Mouse (Mus musculus): ENCODE results near the gene Arid3c. TPM values are rescaled to one million over a fixed set of nuclear protein-coding genes. Genes with fewer than 3 reads are reported as not detected.

The Arid3c gene
- polyA plus RNA-seq, 1 experiment from 2014 or later = not detected

DNA sequence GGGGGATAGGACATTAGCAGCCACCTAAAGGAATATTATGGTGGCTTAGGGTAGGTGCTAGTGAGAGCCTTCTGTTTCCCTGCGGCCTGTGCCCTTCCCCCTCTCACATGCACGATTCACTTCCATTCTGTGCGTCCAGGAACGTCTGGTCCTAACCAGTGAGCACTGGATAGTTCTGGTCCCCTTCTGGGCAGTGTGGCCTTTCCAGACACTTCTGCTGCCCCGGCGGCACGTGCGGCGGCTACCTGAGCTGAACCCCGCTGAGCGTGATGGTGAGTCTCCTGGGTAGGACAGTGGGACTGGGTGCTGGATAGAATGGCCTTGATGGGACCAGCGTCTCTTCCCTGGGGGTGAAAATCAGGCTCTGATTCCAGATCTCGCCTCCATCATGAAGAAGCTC lies 26.4 kb upstream of the Arid3c start:
- DNase-seq (ENCODE audit: low spot score) (no peak), ATAC-seq (replicated peaks; ENCODE audit: low FRiP score, low TSS enrichment, low read depth) (no peak)
- WGBS = 92% methylated on average over 13 of the region's 13 CpGs
- Histone ChIP-seq H3K27ac (ENCODE audit: low read depth) (no peak overlapping the region), H3K9ac (ENCODE audit: low read length) (no peak overlapping the region), H3K9me3 (ENCODE audit: control insufficient read depth, low read length) (no peaks in the 10 kb centered on the region), H3K4me3 (ENCODE audit: low read depth, low read length) (no peak overlapping the region), H3K27me3 (replicated peaks; ENCODE audit: control insufficient read depth, insufficient read depth, low read length) (no peaks in the 10 kb centered on the region), H3K36me3 (ENCODE audit: control insufficient read depth, insufficient read depth, low read length) (peaks cover 10% of the 10 kb centered on the region; the same call in 1 of the 2 replicates), H3K4me2 (ENCODE audit: low read length) (no peak overlapping the region), H3K4me1 (replicated peaks; ENCODE audit: control insufficient read depth, insufficient read depth, low read length) (peaks cover 36% of the 10 kb centered on the region)

DNA sequence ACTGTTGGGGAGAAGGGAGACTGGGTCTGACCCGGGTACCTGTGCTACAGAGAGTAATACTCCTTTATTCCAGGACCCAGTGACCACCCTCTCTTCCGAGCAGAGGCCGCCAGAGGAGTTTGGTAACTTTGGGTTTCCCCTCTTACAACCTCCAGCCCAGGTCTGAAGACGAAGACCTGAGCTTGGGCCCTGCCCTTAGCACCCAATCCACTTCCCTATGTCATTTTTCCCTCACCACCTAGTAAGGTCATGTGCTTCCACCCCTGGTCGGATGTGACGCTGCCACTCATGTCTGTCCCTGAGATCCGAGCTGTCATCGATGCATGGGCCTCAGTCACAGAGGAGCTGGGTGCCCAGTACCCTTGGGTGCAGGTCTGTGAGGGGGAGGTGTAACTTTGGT lies 25.5 kb upstream of the Arid3c start:
- Histone ChIP-seq H3K36me3 (ENCODE audit: control insufficient read depth, insufficient read depth, low read length) (peaks cover 10% of the 10 kb centered on the region; the same call in 1 of the 2 replicates), H3K27me3 (replicated peaks; ENCODE audit: control insufficient read depth, insufficient read depth, low read length) (no peaks in the 10 kb centered on the region), H3K4me3 (ENCODE audit: low read depth, low read length) (peak overlapping the region; percentile 79), H3K27ac (ENCODE audit: low read depth) (no peak overlapping the region), H3K4me1 (replicated peaks; ENCODE audit: control insufficient read depth, insufficient read depth, low read length) (peaks cover 27% of the 10 kb centered on the region), H3K9ac (ENCODE audit: low read length) (peak overlapping the region; percentile 71), H3K9me3 (ENCODE audit: control insufficient read depth, low read length) (no peaks in the 10 kb centered on the region), H3K4me2 (ENCODE audit: low read length) (peak overlapping the region; percentile 77)
- ATAC-seq (replicated peaks; ENCODE audit: low FRiP score, low TSS enrichment, low read depth) (no peak), DNase-seq (ENCODE audit: low spot score) (no peak)
- WGBS = 77% methylated on average over 8 of the region's 8 CpGs

DNA sequence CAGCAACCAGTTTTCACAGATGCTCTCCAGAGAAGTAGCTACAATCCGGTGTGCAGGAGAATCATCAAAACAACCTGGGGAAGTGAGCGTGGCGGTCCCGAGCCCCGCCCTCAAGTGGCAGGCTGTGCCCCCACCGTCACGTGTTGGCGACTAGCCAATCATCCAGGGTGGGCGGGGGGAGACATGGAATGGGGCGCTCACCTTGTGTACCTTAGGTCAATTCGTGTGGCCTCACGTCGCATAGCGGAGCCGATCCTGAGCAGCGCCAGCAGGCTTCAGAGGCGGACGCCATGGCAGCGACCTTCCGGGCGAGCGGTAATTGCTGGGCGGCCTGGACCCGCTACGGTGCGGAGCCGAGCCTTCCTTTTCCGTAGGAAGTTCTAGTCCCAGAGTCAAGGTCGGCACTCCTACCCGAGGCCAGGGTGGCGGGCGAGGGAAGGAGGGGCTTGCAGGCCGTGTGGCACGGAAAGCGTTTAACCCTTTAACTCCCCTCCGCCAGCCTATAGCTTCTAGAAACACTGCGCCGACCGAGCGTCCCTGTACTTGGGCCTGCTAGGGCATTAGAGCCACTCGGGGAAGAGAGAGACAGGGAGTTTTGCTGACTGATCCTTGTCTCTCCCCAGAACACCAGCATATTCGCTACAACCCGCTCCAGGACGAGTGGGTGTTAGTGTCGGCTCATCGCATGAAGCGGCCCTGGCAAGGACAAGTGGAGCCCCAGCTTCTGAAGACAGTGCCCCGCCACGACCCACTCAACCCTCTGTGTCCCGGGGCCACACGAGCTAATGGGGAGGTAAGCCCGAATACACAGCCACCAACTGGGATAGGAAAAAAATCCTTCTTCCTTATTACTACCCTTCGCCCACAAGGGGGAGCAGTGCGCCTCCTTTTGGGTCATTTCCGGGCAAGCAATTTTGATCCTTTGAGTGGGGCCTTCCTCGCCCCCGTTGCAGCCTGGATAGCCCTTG lies 24.7 kb upstream of the Arid3c start, which contains the start of gene Sigmar1:
Sigmar1 (minus strand) TSS at position 820 of the 968 bp plus-strand sequence.
- H3K4me1 ChIP-seq (replicated peaks; ENCODE audit: control insufficient read depth, insufficient read depth, low read length) = peaks cover 19% of the 10 kb centered on the region
- H3K36me3 ChIP-seq (ENCODE audit: control insufficient read depth, insufficient read depth, low read length) = peaks cover 10% of the 10 kb centered on the region; the same call in 1 of the 2 replicates
- peak within 1 kb of the TSS; percentile 71 for H3K9ac ChIP-seq (ENCODE audit: low read length)
- peak within 1 kb of the TSS; percentile 79 for H3K4me3 ChIP-seq (ENCODE audit: low read depth, low read length)
- no peaks in the 10 kb centered on the region for H3K9me3 ChIP-seq (ENCODE audit: control insufficient read depth, low read length)
- peak within 1 kb of the TSS; percentile 85 for H3K27ac ChIP-seq (ENCODE audit: low read depth)
- peak; percentile 75 for ATAC-seq (replicated peaks; ENCODE audit: low FRiP score, low TSS enrichment, low read depth)
- under 1% methylated on average over 56 of the region's 57 CpGs for WGBS
- H3K27me3 ChIP-seq (replicated peaks; ENCODE audit: control insufficient read depth, insufficient read depth, low read length) = no peaks in the 10 kb centered on the region
- DNase-seq (ENCODE audit: low spot score) = peak; percentile 93
- H3K4me2 ChIP-seq (ENCODE audit: low read length) = peak within 1 kb of the TSS; percentile 77

DNA sequence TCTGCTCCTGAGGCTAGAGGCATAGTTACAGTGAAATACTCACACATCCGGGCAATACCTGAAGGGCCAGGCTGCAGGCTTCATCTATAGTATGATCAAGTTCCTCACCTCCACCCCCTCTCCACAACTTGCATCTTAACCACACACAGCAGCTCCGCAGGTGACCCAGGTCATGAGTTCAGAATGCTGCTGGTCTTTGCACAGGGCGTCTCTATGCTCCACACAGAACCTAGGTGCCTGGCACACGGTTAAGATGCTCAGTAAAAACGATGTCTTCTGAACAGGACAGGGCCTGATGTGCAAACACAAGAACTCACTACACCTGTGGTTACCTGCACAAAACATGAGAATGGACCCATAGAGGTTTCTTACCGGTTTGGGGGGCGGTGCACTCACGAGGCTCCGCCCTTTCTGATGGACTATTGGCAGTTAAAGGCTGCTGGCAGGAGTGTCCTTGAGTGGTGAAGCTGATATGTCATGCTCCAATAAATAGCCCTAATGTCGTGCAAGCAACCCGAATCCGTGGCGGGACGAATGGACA lies 23.9 kb upstream of the Arid3c start, which contains the start of gene Galt:
Galt (plus strand) TSS at position 432 of the 541 bp plus-strand sequence.
- Histone ChIP-seq H3K27me3 (replicated peaks; ENCODE audit: control insufficient read depth, insufficient read depth, low read length) (no peaks in the 10 kb centered on the region), H3K4me1 (replicated peaks; ENCODE audit: control insufficient read depth, insufficient read depth, low read length) (peaks cover 17% of the 10 kb centered on the region), H3K4me2 (ENCODE audit: low read length) (peak within 1 kb of the TSS; percentile 77), H3K27ac (ENCODE audit: low read depth) (peak within 1 kb of the TSS; percentile 85), H3K4me3 (ENCODE audit: low read depth, low read length) (peak within 1 kb of the TSS; percentile 79), H3K9me3 (ENCODE audit: control insufficient read depth, low read length) (no peaks in the 10 kb centered on the region), H3K9ac (ENCODE audit: low read length) (peak within 1 kb of the TSS; percentile 71), H3K36me3 (ENCODE audit: control insufficient read depth, insufficient read depth, low read length) (peaks cover 10% of the 10 kb centered on the region; the same call in 1 of the 2 replicates)
- DNase-seq (ENCODE audit: low spot score) = no peak
- ATAC-seq (replicated peaks; ENCODE audit: low FRiP score, low TSS enrichment, low read depth) = peak; percentile 56
- WGBS = 11% methylated on average over 14 of the region's 14 CpGs

DNA sequence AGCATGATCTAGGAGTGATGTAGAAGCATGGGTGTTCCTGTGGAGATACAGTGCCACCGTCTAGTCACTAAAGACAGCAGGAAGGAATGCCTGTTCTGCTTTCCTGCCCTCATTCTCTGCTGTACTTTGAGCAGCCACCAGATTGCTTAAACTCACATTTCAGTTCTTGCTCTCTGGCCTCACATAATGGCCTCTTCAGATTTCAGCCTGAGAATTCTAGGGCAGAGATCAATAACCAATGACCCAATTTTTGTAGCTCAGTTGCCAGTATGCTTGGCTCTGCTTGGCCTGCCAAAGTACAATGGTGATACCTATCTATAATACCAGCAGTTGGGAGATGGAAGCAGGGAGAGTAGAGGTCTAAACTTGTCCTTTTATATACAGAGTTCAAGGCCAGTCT lies 14.1 kb upstream of the Arid3c start:
- Histone ChIP-seq H3K36me3 (ENCODE audit: control insufficient read depth, insufficient read depth, low read length) (no peaks in the 10 kb centered on the region), H3K27ac (ENCODE audit: low read depth) (no peak overlapping the region), H3K9me3 (ENCODE audit: control insufficient read depth, low read length) (peaks cover 14% of the 10 kb centered on the region; the same call in 1 of the 2 replicates), H3K4me2 (ENCODE audit: low read length) (no peak overlapping the region), H3K4me3 (ENCODE audit: low read depth, low read length) (no peak overlapping the region), H3K9ac (ENCODE audit: low read length) (no peak overlapping the region), H3K4me1 (replicated peaks; ENCODE audit: control insufficient read depth, insufficient read depth, low read length) (peaks cover 5% of the 10 kb centered on the region), H3K27me3 (replicated peaks; ENCODE audit: control insufficient read depth, insufficient read depth, low read length) (no peaks in the 10 kb centered on the region)
- WGBS = 72% methylated on average over 1 of the region's 1 CpGs
- ATAC-seq (replicated peaks; ENCODE audit: low FRiP score, low TSS enrichment, low read depth) (no peak), DNase-seq (ENCODE audit: low spot score) (no peak)

DNA sequence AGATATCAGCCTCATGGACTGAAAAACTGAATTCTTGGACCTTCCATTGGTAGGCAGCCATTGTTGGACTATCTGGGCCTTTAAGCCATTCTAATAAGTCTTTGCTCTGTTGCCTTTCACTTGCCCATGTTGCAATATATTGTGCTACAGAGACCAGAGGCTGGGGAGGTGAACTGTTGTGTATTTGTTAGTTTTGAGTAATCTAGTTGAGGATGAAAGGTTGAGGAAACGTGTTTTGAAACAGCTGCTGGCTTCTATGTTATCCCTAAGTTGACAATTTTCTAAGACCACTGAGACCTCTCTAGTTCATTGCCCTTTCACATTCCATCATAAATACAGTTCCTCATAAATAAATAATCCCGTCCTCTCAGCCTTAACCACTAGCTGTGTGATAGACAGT lies 13.2 kb upstream of the Arid3c start:
- Histone ChIP-seq H3K36me3 (ENCODE audit: control insufficient read depth, insufficient read depth, low read length) (peaks cover 4% of the 10 kb centered on the region), H3K4me2 (ENCODE audit: low read length) (no peak overlapping the region), H3K9ac (ENCODE audit: low read length) (no peak overlapping the region), H3K27me3 (replicated peaks; ENCODE audit: control insufficient read depth, insufficient read depth, low read length) (no peaks in the 10 kb centered on the region), H3K4me3 (ENCODE audit: low read depth, low read length) (no peak overlapping the region), H3K9me3 (ENCODE audit: control insufficient read depth, low read length) (peaks cover 14% of the 10 kb centered on the region; the same call in 1 of the 2 replicates), H3K4me1 (replicated peaks; ENCODE audit: control insufficient read depth, insufficient read depth, low read length) (peaks cover 12% of the 10 kb centered on the region), H3K27ac (ENCODE audit: low read depth) (no peak overlapping the region)
- ATAC-seq (replicated peaks; ENCODE audit: low FRiP score, low TSS enrichment, low read depth) (no peak), DNase-seq (ENCODE audit: low spot score) (no peak)
- WGBS = 79% methylated on average over 2 of the region's 2 CpGs

DNA sequence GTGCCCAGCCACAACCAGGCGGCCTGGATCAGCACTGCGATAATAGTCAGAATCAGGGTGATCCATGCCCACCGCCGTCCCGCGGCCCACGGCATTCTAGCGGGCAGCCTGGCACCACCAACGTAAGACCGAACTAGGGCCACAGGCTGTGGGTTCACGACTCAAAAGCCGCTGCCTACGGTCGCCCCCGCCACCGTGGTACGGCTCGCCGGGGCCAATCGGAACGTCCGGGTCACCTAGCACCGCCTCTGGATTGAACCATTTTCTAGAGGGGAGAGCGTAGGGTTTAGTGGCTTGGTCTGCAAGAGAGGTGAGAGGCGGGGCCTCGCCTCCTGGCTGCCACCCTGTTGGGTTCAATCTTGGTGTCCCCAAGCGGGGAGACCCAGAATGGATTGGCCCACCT lies 10.2 kb upstream of the Arid3c start:
- ATAC-seq (replicated peaks; ENCODE audit: low FRiP score, low TSS enrichment, low read depth) (peak; percentile 95), DNase-seq (ENCODE audit: low spot score) (peak; percentile 94)
- H3K4me2 ChIP-seq (ENCODE audit: low read length) = peak overlapping the region; percentile 94
- H3K9me3 ChIP-seq (ENCODE audit: control insufficient read depth, low read length) = 0 out of 2 replicates have a peak, but pooled peaks cover 4% of the 10 kb centered on the region
- H3K27ac ChIP-seq (ENCODE audit: low read depth) = peak overlapping the region; percentile 82
- H3K36me3 ChIP-seq (ENCODE audit: control insufficient read depth, insufficient read depth, low read length) = peaks cover 16% of the 10 kb centered on the region
- H3K4me1 ChIP-seq (replicated peaks; ENCODE audit: control insufficient read depth, insufficient read depth, low read length) = peaks cover 12% of the 10 kb centered on the region
- H3K27me3 ChIP-seq (replicated peaks; ENCODE audit: control insufficient read depth, insufficient read depth, low read length) = no peaks in the 10 kb centered on the region
- peak overlapping the region; percentile 76 for H3K4me3 ChIP-seq (ENCODE audit: low read depth, low read length)
- H3K9ac ChIP-seq (ENCODE audit: low read length) = peak overlapping the region; percentile 69
- WGBS = under 1% methylated on average over 27 of the region's 27 CpGs

DNA sequence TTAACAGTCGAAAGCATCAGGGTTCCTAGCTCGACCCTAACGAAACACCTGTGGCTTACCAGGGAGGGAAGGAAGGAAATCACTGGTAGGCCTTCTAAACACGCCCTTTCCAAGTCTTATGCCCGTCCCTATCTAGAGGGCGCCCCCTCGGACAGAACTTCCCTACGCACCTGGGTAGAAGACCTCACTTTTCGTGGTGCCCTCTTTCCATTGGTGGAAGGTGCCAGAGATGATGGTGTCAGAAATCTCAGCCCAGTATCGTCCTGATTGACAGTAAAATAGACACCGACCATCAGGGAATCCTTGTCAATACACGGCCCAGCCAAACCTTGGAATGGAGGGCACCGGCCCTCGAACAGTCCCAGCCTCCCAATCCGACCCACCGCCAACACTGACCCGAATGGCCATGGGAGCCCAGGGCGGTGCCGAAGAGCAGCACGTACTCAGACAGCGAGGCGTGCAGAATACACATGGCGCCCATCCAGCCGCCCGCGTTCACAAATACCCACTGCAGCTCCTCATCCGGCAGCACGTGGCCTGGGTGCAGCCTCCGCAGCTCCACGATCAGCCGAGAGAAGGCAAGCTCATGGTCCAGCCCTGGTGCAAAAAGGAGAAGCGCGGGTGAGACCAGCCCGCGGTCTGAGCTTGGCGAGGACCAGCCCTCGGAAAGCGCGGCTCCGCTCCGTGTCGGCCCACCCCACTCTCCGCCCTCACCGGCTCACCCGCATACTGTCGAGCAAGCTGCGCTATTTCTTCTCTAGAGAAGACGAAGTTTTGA lies 9.6 kb upstream of the Arid3c start:
- Histone ChIP-seq H3K36me3 (ENCODE audit: control insufficient read depth, insufficient read depth, low read length) (peaks cover 16% of the 10 kb centered on the region), H3K4me3 (ENCODE audit: low read depth, low read length) (peak overlapping the region; percentile 76), H3K9me3 (ENCODE audit: control insufficient read depth, low read length) (0 out of 2 replicates have a peak, but pooled peaks cover 2% of the 10 kb centered on the region), H3K4me1 (replicated peaks; ENCODE audit: control insufficient read depth, insufficient read depth, low read length) (peaks cover 12% of the 10 kb centered on the region), H3K27me3 (replicated peaks; ENCODE audit: control insufficient read depth, insufficient read depth, low read length) (no peaks in the 10 kb centered on the region), H3K27ac (ENCODE audit: low read depth) (peak overlapping the region; percentile 82), H3K4me2 (ENCODE audit: low read length) (peak overlapping the region; percentile 94), H3K9ac (ENCODE audit: low read length) (peak overlapping the region; percentile 69)
- DNase-seq (ENCODE audit: low spot score) (no peak), ATAC-seq (replicated peaks; ENCODE audit: low FRiP score, low TSS enrichment, low read depth) (peak; percentile 85)
- 1% methylated on average over 45 of the region's 48 CpGs for WGBS
